Mouse (Mus musculus): ENCODE measurements at regions not wholly inside any gene's neighbourhood (a gene's known extent, or its start where the extent isn't known, plus 50 kb on each side); places are given as distances from the start of the nearest gene placed in this dataset.

- Histone ChIP-seq H3K27me3 (ENCODE audit: control insufficient read depth, insufficient read depth, low read length, poor library complexity, severe bottlenecking) (no peaks in the 10 kb centered on the region), H3K36me3 (ENCODE audit: control insufficient read depth, insufficient read depth, low read length, poor library complexity, severe bottlenecking) (no peaks in the 10 kb centered on the region)
- no peak for DNase-seq (ENCODE audit: low read depth, low spot score)
Observed at GRCm38 (mm10) chr2:157633286-157633685, 62.2 kb upstream of the Blcap start.

- H3K36me3 ChIP-seq (ENCODE audit: control insufficient read depth, insufficient read depth, low read length, poor library complexity, severe bottlenecking): no peaks in the 10 kb centered on the region
- DNase-seq (ENCODE audit: low read depth, low spot score): peak; percentile 45
Observed at GRCm38 (mm10) chr2:157635670-157636069, 64.6 kb upstream of the Blcap start.

GRCm38 (mm10) chr2:157640873-157641272, 69.8 kb upstream of the Blcap start:
- no peaks in the 10 kb centered on the region for H3K36me3 ChIP-seq (ENCODE audit: control insufficient read depth, insufficient read depth, low read length, poor library complexity, severe bottlenecking)
- no peaks in the 10 kb centered on the region for H3K27me3 ChIP-seq (ENCODE audit: control insufficient read depth, insufficient read depth, low read length, poor library complexity, severe bottlenecking)
- no peak for DNase-seq (ENCODE audit: low read depth, low spot score)

More at GRCm38 (mm10) chr2:157635670-157636069, 64.6 kb upstream of the Blcap start:
- no peaks in the 10 kb centered on the region for H3K27me3 ChIP-seq (ENCODE audit: control insufficient read depth, insufficient read depth, low read length, poor library complexity, severe bottlenecking)

GRCm38 (mm10) chr2:157663584-157664375, 73.4 kb upstream of the Ctnnbl1 start:
- DNase-seq (ENCODE audit: low read depth, low spot score): peak; percentile 5
- Histone ChIP-seq H3K36me3 (ENCODE audit: control insufficient read depth, insufficient read depth, low read length, poor library complexity, severe bottlenecking) (no peaks in the 10 kb centered on the region), H3K27me3 (ENCODE audit: control insufficient read depth, insufficient read depth, low read length, poor library complexity, severe bottlenecking) (no peaks in the 10 kb centered on the region)

DNA sequence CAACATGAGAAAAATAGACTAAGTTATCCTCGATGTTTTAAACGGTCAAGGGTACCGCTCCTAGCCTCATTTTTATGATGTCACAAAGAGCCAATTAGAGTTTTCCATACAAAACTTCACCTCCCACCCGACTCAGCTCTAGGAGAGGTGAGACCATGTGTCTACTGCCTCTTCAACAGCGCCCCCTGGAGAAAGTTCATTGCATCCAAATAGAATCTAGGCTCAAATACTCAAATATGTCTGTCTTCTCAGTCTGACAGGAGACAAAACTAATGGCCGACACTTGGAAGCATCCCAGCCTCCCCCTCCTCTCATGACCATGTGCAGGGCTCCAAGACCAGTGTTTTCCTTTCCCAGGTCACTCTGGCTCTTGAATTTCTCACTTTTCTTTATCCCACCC, 72.7 kb upstream of the Ctnnbl1 start:
- H3K36me3 ChIP-seq (ENCODE audit: control insufficient read depth, insufficient read depth, low read length, poor library complexity, severe bottlenecking): no peaks in the 10 kb centered on the region
- no peaks in the 10 kb centered on the region for H3K27me3 ChIP-seq (ENCODE audit: control insufficient read depth, insufficient read depth, low read length, poor library complexity, severe bottlenecking)
- no peak for DNase-seq (ENCODE audit: low read depth, low spot score)

DNA sequence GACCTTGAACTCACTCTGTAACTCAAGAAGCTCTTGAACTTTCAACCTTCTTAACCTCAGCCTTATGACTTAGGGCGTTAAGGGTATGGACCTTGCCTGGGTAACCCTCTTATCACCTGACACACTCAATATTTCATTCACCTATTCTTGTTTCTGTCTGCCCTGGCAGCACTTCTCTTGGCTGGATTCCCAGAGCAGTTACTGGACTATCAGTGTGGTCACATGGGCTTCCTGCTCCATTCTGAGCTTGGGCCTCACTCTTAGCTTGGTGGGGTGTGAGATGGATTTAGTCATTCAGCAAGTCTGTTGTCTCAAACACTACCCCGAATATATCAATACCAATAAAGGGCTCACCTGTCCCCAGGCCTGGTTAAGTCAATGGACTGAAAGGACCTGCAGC, 67.0 kb upstream of the Ctnnbl1 start:
- no peaks in the 10 kb centered on the region for H3K27me3 ChIP-seq (ENCODE audit: control insufficient read depth, insufficient read depth, low read length, poor library complexity, severe bottlenecking)
- H3K36me3 ChIP-seq (ENCODE audit: control insufficient read depth, insufficient read depth, low read length, poor library complexity, severe bottlenecking): no peaks in the 10 kb centered on the region
- no peak for DNase-seq (ENCODE audit: low read depth, low spot score)

DNA sequence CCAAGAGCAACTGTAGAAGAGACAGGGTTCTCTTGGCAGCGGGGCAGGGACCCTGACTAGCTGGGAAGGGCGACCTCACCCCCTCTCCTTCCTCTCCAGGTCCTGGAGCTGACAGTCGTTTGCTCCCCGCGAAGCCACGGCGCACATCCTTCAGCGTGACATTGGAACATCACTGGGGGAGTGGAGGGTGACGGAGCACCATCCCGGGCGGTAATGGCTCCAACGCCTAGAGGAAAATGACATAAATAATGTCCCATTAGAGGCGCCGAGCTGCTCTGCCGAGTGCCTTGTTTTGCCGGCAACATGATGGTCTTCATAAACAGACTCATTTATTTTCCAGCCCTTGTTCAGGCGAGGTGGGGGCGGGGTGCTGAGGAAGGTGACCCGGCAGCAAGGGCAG, 62.3 kb upstream of the Ctnnbl1 start:
- H3K27me3 ChIP-seq (ENCODE audit: control insufficient read depth, insufficient read depth, low read length, poor library complexity, severe bottlenecking): no peaks in the 10 kb centered on the region
- DNase-seq (ENCODE audit: low read depth, low spot score): no peak
- no peaks in the 10 kb centered on the region for H3K36me3 ChIP-seq (ENCODE audit: control insufficient read depth, insufficient read depth, low read length, poor library complexity, severe bottlenecking)

DNA sequence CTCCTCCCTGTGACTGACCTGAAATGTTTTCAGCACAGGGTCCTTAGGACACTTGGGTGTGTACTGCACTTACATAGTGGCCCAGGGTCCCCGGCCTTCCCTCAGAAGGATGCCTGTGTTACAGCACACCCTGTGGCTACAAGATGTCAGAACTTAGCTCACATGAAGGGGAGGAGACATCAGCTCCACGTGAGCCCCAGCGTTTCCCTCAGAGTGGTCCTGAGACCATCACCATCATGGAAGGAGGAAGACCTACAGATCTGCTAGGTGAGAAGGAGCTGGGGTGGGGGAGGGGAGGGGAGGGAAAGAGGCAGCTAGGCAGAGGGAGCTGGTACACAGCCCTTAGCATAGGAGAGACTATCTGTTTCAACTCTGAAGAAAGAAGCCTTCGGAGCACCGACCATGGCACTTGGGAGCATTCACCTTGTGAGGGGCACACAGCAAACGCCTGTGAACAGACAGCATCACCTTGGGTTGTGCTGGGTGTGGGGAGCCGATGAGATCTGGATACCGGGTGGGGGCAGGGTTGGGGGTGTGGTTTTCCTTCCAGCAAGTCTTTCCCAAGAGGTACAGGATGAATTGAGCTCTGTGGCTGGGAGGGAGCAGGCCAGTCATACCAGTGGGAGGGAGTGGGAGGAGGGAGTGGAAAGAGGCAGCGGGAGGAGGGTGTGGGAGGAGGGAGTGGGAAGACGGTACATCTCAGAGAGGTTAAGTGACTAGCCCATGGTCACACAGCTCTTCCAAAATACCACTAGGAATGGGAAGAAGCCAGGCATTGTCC, 60.6 kb upstream of the Ctnnbl1 start:
- DNase-seq (ENCODE audit: low read depth, low spot score): no peak
- Histone ChIP-seq H3K27me3 (ENCODE audit: control insufficient read depth, insufficient read depth, low read length, poor library complexity, severe bottlenecking) (no peaks in the 10 kb centered on the region), H3K36me3 (ENCODE audit: control insufficient read depth, insufficient read depth, low read length, poor library complexity, severe bottlenecking) (no peaks in the 10 kb centered on the region)

- no peak for DNase-seq (ENCODE audit: low read depth, low spot score)
- Histone ChIP-seq H3K27me3 (ENCODE audit: control insufficient read depth, insufficient read depth, low read length, poor library complexity, severe bottlenecking) (no peaks in the 10 kb centered on the region), H3K36me3 (ENCODE audit: control insufficient read depth, insufficient read depth, low read length, poor library complexity, severe bottlenecking) (no peaks in the 10 kb centered on the region)
Observed at GRCm38 (mm10) chr2:157677262-157677661, 59.9 kb upstream of the Ctnnbl1 start.

DNA sequence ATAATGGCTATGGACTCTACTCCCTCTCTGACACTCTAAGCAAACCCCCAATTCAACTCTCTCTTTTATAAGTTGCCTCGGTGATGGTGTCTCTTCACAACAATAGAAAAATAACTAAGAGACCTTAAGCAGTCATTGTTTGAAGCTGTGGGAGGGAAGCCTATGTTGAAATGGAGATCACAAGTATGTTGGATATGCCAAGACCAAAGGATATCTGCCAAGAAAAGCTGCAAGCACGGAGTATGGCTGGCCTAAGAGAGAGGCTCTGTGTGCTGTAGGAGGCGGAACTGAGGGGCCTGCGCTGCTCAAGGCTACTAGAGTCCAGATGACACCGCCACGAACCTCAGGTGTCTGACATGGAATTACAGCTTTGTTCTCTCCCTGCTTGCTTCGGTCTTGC, 55.3 kb upstream of the Ctnnbl1 start:
- H3K36me3 ChIP-seq (ENCODE audit: control insufficient read depth, insufficient read depth, low read length, poor library complexity, severe bottlenecking): no peaks in the 10 kb centered on the region
- DNase-seq (ENCODE audit: low read depth, low spot score): no peak
- H3K27me3 ChIP-seq (ENCODE audit: control insufficient read depth, insufficient read depth, low read length, poor library complexity, severe bottlenecking): no peaks in the 10 kb centered on the region
